Mouse (Mus musculus): ENCODE measurements around the gene Urm1. TPM values are rescaled to one million over a fixed set of nuclear protein-coding genes. Genes with fewer than 3 reads are reported as not detected.

The Urm1 gene
- polyA plus RNA-seq, 1 experiment, result 74.8 TPM

DNA sequence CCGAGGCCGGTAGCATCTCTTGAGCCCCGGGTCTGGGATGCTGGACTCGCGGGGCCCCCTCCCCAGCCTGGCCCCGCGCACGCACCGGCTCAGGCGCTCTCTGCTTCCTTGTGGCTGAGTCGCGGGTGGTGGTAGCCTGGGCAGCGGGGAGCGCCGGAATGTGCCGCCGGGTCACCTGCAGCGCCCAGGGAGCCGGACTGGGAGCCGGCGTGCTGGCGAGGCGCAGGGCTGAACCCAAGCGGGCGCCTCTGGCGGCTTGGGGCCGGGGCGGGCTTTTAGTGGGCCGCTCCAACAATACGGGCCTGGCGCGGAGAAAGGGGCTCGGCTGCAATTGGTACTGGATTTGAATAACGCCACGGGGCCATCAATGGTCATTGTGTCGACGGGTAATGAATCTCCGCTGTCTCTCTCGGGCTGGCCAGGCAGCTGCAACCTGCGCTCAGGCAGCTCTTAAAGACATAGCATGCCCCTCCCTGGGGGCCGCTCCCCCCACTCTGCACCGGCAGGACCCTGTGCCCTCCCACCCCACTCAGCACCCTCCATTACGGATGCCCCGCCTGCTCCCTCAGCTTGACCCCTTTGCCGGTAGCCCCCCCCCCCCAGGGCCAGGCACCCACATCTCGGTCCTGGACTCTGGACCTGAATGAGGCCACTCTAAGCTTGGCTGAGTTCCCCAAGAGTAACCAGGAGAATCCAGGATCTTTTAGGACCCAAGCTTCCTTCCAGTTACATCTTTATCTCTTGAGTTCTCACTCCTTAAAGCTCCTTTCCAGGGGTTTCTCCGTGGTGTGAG is 26.4 kb downstream of the Urm1 start:
- Histone ChIP-seq H3K27me3 (replicated peaks) (no peaks in the 10 kb centered on the region), H3K4me3 (replicated peaks) (no peak overlapping the region), H3K9me3 (no peaks in the 10 kb centered on the region), H3K36me3 (replicated peaks; ENCODE audit: low read length) (peaks cover 64% of the 10 kb centered on the region), H3K4me1 (peaks cover 84% of the 10 kb centered on the region)
- no peak for TF ChIP-seq FLI1 (IDR thresholded peaks at IDR 0.05; ENCODE audit: low read length)
- TF ChIP-seq GATA1 (IDR thresholded peaks at IDR 0.05; ENCODE audit: borderline replicate concordance, low read length), result no peak

DNA sequence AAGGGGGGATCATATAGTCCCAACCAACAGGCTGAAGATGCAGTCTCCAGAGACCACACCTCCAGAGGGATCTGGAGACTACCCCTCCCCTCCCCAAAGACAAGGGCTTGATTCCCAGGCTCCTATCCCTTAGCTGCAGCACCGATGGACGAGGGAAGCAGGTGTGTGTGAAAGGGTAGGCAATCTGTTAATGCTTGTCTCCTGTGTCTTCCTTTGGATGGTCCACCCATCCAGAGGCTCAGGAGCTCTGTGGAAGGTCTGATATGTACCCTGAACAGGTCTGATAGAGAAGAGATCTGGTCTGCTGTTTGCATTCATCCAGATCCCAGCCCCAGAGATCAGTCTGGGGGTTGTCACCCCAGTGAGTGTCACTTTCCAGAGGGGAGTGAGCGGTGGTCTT is 27.0 kb downstream of the Urm1 start:
- TF ChIP-seq GATA1 (IDR thresholded peaks at IDR 0.05; ENCODE audit: borderline replicate concordance, low read length), result no peak
- no peak for TF ChIP-seq FLI1 (IDR thresholded peaks at IDR 0.05; ENCODE audit: low read length)
- Histone ChIP-seq H3K4me1 (peaks cover 81% of the 10 kb centered on the region), H3K27me3 (replicated peaks) (no peaks in the 10 kb centered on the region), H3K9me3 (no peaks in the 10 kb centered on the region), H3K4me3 (replicated peaks) (no peak overlapping the region), H3K36me3 (replicated peaks; ENCODE audit: low read length) (peaks cover 58% of the 10 kb centered on the region)

DNA sequence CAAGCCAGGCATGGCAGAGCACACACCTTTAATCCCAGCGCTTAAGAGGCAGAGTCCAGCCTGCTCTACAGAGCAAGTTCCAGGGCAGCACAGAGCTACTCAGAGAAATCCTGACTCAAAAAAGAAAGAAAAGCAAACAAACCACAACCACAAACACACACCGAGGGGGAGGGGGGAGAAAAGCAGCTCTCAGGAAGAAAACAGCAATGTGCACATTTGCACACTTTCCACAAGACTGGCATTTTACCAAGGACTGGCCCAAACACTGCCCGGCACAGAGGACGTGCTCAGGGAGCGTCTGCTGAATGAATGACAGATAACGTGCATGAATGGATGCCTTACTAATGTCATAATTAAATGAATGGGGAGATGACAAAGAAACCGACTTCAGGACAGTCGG is 29.2 kb downstream of the Urm1 start:
- H3K36me3 ChIP-seq (replicated peaks; ENCODE audit: low read length), result peaks cover 37% of the 10 kb centered on the region
- no peak overlapping the region for H3K4me3 ChIP-seq (replicated peaks)
- TF ChIP-seq GATA1 (IDR thresholded peaks at IDR 0.05; ENCODE audit: borderline replicate concordance, low read length) (no peak), FLI1 (IDR thresholded peaks at IDR 0.05; ENCODE audit: low read length) (no peak)
- no peaks in the 10 kb centered on the region for H3K9me3 ChIP-seq
- peaks cover 9% of the 10 kb centered on the region for H3K27me3 ChIP-seq (replicated peaks)
- H3K4me1 ChIP-seq, result peaks cover 74% of the 10 kb centered on the region

DNA sequence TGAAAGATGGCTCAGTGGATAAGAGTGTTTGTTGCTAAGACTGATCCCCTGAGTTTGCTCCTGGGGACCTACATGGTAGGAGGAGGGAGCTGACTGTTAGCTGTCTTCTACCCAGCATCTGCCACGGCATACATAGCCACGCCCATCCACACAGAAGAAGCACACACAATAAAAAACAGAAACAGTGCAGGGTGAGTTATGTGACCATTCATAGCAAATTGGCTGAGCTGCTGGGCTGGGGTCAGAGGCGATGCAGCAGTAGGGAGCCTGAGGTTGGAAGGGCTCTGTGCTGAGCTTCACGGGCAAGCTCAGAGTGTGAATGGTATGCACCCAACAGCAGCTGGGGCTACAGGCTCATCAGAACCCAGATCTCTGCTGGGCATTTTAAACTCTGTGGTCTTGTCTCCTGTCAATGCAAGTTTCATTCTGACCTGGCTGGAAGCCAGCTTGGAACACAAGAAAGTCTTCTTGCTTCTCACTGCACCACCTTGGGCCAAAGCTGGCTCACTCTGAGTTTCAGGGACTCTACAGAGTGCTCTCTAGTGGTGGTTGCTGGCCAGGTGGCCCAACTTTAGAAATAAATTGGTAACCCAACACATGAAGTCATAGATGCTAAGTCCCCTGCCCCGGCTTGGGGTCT is 30.1 kb downstream of the Urm1 start:
- Histone ChIP-seq H3K27me3 (replicated peaks) (peaks cover 13% of the 10 kb centered on the region), H3K9me3 (no peaks in the 10 kb centered on the region), H3K4me3 (replicated peaks) (no peak overlapping the region), H3K4me1 (peaks cover 77% of the 10 kb centered on the region), H3K36me3 (replicated peaks; ENCODE audit: low read length) (peaks cover 27% of the 10 kb centered on the region)
- TF ChIP-seq FLI1 (IDR thresholded peaks at IDR 0.05; ENCODE audit: low read length), result no peak

DNA sequence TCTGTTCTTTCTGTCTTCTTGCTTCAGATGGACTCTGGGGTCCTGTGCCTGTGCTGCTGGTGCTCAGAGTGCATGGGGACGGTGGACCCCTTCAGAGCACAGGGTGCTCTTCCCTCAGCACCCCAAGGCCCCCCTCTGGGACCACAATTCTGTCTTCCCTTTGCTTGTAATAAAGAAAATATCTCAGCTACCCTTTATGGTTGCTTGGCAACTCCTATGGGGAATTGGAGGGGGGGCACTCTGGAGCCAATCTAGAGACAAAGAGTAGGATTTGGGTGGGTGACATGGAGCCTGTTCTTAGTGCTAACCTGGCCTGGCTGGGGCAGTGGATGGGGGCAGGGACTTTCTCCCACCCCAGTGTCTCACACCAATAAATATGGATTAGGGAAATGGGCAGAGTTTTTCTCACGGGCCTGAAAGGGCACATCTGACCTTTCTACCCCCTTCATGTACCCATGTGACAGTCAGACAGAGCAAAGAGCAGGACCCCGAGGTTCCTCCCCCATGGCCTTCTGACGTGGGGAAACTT is 33.1 kb downstream of the Urm1 start:
- TF ChIP-seq GATA1 (IDR thresholded peaks at IDR 0.05; ENCODE audit: borderline replicate concordance, low read length), result no peak
- TF ChIP-seq FLI1 (IDR thresholded peaks at IDR 0.05; ENCODE audit: low read length), result no peak
- Histone ChIP-seq H3K36me3 (replicated peaks; ENCODE audit: low read length) (peaks cover 7% of the 10 kb centered on the region), H3K9me3 (no peaks in the 10 kb centered on the region), H3K4me3 (replicated peaks) (no peak overlapping the region), H3K27me3 (replicated peaks) (peaks cover 43% of the 10 kb centered on the region), H3K4me1 (peaks cover 81% of the 10 kb centered on the region)

DNA sequence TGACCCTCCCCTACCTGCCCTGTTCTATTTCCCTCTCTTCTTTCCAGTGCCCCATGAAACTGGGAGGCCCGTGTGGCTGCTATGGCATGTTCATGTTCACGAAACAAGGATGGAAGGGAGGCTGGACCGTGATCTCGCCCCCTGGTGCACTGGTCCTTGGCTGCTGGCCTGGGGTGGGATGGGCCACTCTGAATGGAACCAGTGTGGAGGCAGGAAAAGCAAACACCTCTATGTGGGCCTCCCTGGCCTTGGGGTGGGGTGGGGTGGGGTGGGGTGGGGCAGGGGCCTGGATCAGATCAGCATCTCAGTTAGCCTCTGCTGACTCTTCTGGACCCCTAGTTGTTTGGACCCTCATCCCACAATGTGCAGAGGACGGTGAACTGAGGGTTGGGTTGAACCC is 33.9 kb downstream of the Urm1 start:
- Histone ChIP-seq H3K4me3 (replicated peaks) (no peak overlapping the region), H3K9me3 (no peaks in the 10 kb centered on the region), H3K4me1 (peaks cover 81% of the 10 kb centered on the region), H3K27me3 (replicated peaks) (peaks cover 48% of the 10 kb centered on the region), H3K36me3 (replicated peaks; ENCODE audit: low read length) (peaks cover 1% of the 10 kb centered on the region)
- no peak for TF ChIP-seq GATA1 (IDR thresholded peaks at IDR 0.05; ENCODE audit: borderline replicate concordance, low read length)
- no peak for TF ChIP-seq FLI1 (IDR thresholded peaks at IDR 0.05; ENCODE audit: low read length)

DNA sequence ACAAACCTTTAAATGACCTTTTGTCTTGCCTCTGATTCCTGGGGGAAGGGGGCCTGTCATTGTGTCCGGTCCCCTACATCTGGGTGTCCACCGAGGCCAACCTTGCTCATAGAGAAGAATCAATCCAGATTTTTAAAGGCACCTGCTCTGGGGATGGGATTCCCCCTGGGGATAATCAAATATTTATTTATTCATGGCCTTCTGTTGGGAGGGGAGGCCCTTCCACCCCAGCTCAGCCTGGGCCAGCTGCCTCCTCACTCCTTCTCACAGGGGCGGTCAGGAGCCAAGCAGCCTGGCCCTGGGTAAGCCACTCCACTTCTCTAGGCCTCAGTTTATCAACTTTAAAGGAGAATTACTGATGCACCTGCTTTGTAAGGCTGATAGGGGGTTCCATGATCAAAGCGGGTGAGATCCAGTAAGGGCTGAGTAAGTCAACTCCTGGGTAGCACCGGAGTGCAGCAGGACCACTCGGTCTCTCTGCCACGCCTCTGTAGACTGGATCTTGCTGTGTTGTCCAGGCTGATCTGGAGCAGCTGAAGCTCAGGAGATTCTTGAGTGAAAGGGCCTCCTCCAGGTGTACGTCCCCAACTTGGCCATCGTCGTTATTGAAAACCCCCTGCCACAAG is 35.8 kb downstream of the Urm1 start:
- Histone ChIP-seq H3K4me3 (replicated peaks) (no peak overlapping the region), H3K36me3 (replicated peaks; ENCODE audit: low read length) (no peaks in the 10 kb centered on the region), H3K27me3 (replicated peaks) (peaks cover 48% of the 10 kb centered on the region), H3K9me3 (no peaks in the 10 kb centered on the region), H3K4me1 (peaks cover 78% of the 10 kb centered on the region)
- TF ChIP-seq GATA1 (IDR thresholded peaks at IDR 0.05; ENCODE audit: borderline replicate concordance, low read length) (no peak), FLI1 (IDR thresholded peaks at IDR 0.05; ENCODE audit: low read length) (no peak)

DNA sequence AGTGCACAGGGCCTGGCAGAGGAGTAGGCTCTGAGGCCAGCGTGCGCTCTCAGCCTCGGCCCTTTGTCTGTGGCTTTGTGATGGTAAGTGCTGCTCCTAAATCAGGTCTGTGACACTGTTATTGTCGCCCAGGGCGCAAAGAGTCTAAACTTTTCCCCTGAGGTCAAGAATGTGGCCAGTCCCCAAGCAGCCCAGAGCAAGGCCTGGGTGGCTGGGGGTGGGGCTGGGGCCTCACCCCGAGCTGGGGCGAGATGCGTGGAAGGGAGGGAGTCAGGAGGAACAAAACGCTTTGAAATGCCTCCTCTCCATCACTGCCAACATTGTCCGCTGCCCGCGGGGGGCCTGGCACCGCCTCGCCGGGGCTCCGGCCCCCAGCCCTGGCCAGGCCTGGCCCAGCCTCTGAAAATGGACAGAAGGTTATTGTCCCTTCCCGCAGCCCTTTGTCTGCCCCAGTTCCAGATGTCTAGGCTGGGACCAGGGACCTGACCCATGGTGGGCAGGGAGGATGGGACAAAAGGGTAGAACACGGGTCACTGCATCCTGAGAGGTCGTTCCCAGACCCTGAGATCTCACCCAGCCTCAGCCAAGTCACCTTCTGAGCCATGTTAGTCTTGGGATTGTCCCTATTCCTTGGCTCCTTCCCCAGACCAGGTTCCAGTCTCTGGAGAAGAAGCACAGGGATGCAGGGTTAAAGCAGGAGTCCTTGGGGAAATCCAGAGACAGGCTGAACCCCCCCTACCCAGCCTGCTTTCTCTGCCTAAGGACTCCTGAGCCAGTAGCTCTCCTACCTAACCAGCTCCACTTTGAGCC is 36.8 kb downstream of the Urm1 start:
- Histone ChIP-seq H3K27me3 (replicated peaks) (peaks cover 48% of the 10 kb centered on the region), H3K9me3 (no peaks in the 10 kb centered on the region)
- TF ChIP-seq GATA1 (IDR thresholded peaks at IDR 0.05; ENCODE audit: borderline replicate concordance, low read length) (no peak), FLI1 (IDR thresholded peaks at IDR 0.05; ENCODE audit: low read length) (no peak)

DNA sequence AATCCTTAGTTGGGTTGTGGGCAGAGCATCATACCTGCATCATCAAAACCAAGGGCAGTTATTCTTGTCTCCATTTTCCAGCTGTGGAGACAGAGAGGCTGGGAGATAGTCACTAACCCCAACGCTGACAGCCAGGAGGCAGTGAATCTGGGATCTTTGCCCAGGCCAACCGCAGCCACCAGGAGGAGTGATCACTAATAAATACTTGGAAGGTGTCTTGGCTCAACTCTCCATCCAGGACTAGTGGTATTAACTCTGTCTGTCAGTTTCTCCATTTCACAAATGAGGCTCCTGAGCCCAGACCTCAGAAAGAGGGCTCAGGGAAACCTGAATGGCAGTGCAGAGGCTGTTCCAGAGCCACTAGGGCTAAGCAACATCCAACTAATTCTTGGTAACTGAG is 37.5 kb downstream of the Urm1 start:
- TF ChIP-seq FLI1 (IDR thresholded peaks at IDR 0.05; ENCODE audit: low read length) (no peak), GATA1 (IDR thresholded peaks at IDR 0.05; ENCODE audit: borderline replicate concordance, low read length) (no peak)
- H3K27me3 ChIP-seq (replicated peaks), result peaks cover 48% of the 10 kb centered on the region

More for the DNA sequence above, 36.8 kb downstream of the Urm1 start:
- H3K4me3 ChIP-seq (replicated peaks), result no peak overlapping the region
- no peaks in the 10 kb centered on the region for H3K36me3 ChIP-seq (replicated peaks; ENCODE audit: low read length)
- H3K4me1 ChIP-seq, result peaks cover 74% of the 10 kb centered on the region

More for the DNA sequence above, 37.5 kb downstream of the Urm1 start:
- no peak overlapping the region for H3K4me3 ChIP-seq (replicated peaks)
- no peaks in the 10 kb centered on the region for H3K36me3 ChIP-seq (replicated peaks; ENCODE audit: low read length)
- H3K4me1 ChIP-seq, result peaks cover 72% of the 10 kb centered on the region
- no peaks in the 10 kb centered on the region for H3K9me3 ChIP-seq
